Mouse (Mus musculus): Measurements from ENCODE around the gene Ces1e.

DNA sequence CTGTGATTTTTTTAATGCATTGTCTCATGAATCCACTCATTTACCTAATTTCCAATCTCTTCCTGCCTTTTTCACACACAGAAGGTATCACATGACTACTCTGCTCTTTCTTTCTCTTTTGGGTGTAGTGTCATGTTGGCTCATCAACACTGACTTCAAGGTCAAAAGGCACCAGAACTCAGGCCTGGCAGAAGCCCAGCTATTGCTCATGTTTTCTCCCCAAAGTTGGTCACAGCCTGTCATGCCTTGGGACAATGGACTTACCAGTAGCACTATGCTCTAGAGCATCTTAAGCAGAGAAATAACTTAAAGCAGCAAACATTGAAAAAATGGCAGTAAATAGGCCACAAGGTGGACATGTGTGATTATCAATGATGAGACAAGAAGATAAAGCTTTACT lies 18.3 kb downstream of the Ces1e start:
- TF ChIP-seq CTCF (IDR thresholded peaks at IDR 0.05), result no peak
- no peak for TF ChIP-seq EP300 (IDR thresholded peaks at IDR 0.05)
